Mouse (Mus musculus): ENCODE data around the gene 2700081O15Rik. TPM values are rescaled to one million over a fixed set of nuclear protein-coding genes. Genes with fewer than 3 reads are reported as not detected.

2700081O15Rik gene
- total and polyA plus RNA-seq, 3 experiments: 14.1 to 18.0 TPM; not detected in 1

DNA sequence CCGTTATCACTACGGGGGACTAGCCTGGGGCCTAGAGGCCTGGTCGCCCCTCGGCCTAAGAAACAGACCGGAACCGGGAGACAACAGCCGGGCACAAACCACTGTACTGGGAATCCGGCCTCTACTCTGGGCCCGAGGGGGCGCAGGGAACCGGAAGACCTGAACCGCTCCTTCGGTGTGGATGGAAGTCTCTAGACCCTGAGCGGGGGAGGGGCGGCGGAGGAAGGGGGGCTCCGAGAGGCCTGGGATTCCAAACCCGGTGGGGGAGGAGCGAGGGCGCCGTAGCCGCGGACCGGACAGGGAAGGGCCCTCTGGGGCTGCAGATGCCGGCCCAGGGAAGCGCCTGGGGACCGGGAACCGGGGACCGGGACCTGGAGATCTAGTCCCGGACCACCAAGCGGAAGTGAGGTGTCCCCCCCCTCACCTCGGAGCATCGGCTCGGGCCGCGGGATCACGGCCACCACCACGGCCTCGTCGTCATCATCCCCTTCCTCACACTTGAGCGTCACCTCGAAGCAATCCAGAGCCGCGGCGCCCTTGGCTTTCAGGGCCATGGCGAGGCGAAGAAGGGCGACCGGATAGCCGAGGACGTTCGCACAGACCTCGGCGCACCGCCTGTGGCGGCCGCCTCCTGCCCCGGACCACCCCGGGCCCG lies 35.0 kb upstream of the 2700081O15Rik start:
- H3K27me3 ChIP-seq (ENCODE audit: control insufficient read depth in 1 of 2, insufficient read depth in 2 of 2, low read length in 2 of 2): no peaks in the 10 kb centered on the region
- no peak for TF ChIP-seq NELFE (IDR thresholded peaks at IDR 0.05; ENCODE audit: low read depth, low read length)
- 0 out of 2 replicates have a peak, but pooled peaks have one; percentile 36 for TF ChIP-seq MXI1 (IDR thresholded peaks at IDR 0.05; ENCODE audit: low read depth, low read length)
- no peak for TF ChIP-seq RCOR1 (IDR thresholded peaks at IDR 0.05; ENCODE audit: low read depth, low read length)
- 0 out of 2 replicates have a peak, but pooled peaks have one; percentile 30 for TF ChIP-seq ELF1 (IDR thresholded peaks at IDR 0.05; ENCODE audit: low read depth, low read length)
- TF ChIP-seq HCFC1 (IDR thresholded peaks at IDR 0.05; ENCODE audit: low read depth, low read length): no peak; the same call in 1 of the 2 replicates
- no peak for TF ChIP-seq POLR2AphosphoS2 (IDR thresholded peaks at IDR 0.05; ENCODE audit: low read length)
- 0 out of 2 replicates have a peak, but pooled peaks have one; percentile 35 for TF ChIP-seq MAZ (IDR thresholded peaks at IDR 0.05; ENCODE audit: low read depth, low read length)
- H3K36me3 ChIP-seq (ENCODE audit: control insufficient read depth in 1 of 2, insufficient read depth in 2 of 2, low read length in 2 of 2): peaks cover 0 to 21% of the 10 kb centered on the region in 2 experiments; a peak in 2 of 4 replicates
- peak; percentile 63 for DNase-seq (ENCODE audit: low read depth, low spot score)
- no peaks in the 10 kb centered on the region for H3K9me3 ChIP-seq (replicated peaks; ENCODE audit: insufficient read depth, low read length)
- H3K9ac ChIP-seq (ENCODE audit: control insufficient read depth, low read depth, low read length, poor library complexity, severe bottlenecking): peak overlapping the region; percentile 87
- peak overlapping the region; percentile 34 for H3K27ac ChIP-seq (ENCODE audit: control insufficient read depth, low read depth, low read length)
- H3K4me3 ChIP-seq (ENCODE audit: control insufficient read depth in 1 of 2, insufficient read depth in 1 of 2, low read depth in 2 of 2, low read length in 2 of 2): peak overlapping the region; percentile 90 to 97
- peaks cover 10% of the 10 kb centered on the region in 2 experiments for H3K4me1 ChIP-seq (ENCODE audit: control insufficient read depth in 1 of 2, insufficient read depth in 2 of 2, low read length in 2 of 2)
- peaks cover 17% of the 10 kb centered on the region for H3K79me2 ChIP-seq (ENCODE audit: control insufficient read depth, insufficient read depth, low read length, poor library complexity)

DNA sequence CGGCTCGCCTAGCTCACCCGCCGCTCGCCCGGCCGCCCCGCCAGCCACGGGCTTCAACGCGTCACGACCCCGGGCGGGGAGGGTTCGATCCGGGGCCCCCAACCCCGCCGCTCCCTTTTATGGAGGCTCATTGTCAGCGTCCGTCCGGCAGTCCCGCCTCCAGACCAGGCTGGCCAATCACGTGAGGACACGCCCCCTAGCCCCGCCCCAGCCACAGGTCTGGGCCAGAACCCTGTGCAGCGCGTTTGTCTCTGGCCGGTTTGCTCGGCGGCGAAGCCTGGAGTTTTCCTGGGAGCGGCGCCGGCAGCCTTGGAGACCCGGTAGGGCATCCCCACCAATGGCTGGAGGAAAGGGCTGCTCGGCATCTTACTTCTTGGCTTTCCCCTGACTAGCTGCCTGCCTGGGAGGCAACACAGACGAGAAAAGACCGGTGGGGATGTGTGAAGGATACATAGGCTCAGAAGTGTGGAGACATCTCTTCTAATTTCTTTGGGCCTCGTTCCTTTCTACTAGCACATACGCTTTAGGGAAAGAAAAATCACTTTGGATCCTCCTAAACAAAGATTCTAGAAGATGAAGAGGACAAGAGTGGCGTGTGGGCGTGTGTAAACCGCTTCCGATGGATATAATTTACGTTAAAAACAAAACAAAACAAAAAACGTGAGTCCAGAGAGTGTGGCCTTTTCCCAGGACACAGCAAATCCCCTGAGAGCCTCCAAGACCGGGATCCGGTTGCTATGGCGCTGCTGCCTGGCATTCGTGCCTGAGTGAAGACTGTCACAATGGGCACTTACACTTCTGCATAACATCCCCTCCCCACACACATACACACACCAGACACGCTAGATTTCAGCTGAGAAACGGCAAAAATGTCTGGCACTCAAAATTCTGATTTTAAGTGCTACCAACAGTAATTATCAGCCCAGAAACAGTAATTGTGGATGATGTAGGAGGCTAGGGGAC lies 34.2 kb upstream of the 2700081O15Rik start, which contains the start of gene Spindoc:
TSS of gene Spindoc (minus strand) at position 92 of the 963 bp plus-strand sequence.
- peaks cover 17% of the 10 kb centered on the region for H3K79me2 ChIP-seq (ENCODE audit: control insufficient read depth, insufficient read depth, low read length, poor library complexity)
- peak; percentile 95 for DNase-seq (ENCODE audit: low read depth, low spot score)
- H3K36me3 ChIP-seq (ENCODE audit: control insufficient read depth in 1 of 2, insufficient read depth in 2 of 2, low read length in 2 of 2): peaks cover 0 to 18% of the 10 kb centered on the region in 2 experiments; a peak in 2 of 4 replicates
- H3K27me3 ChIP-seq (ENCODE audit: control insufficient read depth in 1 of 2, insufficient read depth in 2 of 2, low read length in 2 of 2): no peaks in the 10 kb centered on the region
- H3K4me3 ChIP-seq (ENCODE audit: control insufficient read depth in 1 of 2, insufficient read depth in 1 of 2, low read depth in 2 of 2, low read length in 2 of 2): peak within 1 kb of the TSS; percentile 90 to 97
- H3K4me1 ChIP-seq (ENCODE audit: control insufficient read depth in 1 of 2, insufficient read depth in 2 of 2, low read length in 2 of 2): peaks cover 4 to 6% of the 10 kb centered on the region in 2 experiments
- H3K9ac ChIP-seq (ENCODE audit: control insufficient read depth, low read depth, low read length, poor library complexity, severe bottlenecking): peak within 1 kb of the TSS; percentile 87
- no peaks in the 10 kb centered on the region for H3K9me3 ChIP-seq (replicated peaks; ENCODE audit: insufficient read depth, low read length)
- H3K27ac ChIP-seq (ENCODE audit: control insufficient read depth, low read depth, low read length): peak within 1 kb of the TSS; percentile 34
- TF ChIP-seq ZNF384 (IDR thresholded peaks at IDR 0.05; ENCODE audit: low read depth, low read length): no peak
- 0 out of 2 replicates have a peak, but pooled peaks have one; percentile 28 for TF ChIP-seq HCFC1 (IDR thresholded peaks at IDR 0.05; ENCODE audit: low read depth, low read length)
- no peak for TF ChIP-seq POLR2AphosphoS5 (IDR thresholded peaks at IDR 0.05; ENCODE audit: borderline replicate concordance, low read depth, low read length)
- TF ChIP-seq E2F4 (IDR thresholded peaks at IDR 0.05; ENCODE audit: borderline replicate concordance, low read depth, low read length): no peak
- TF ChIP-seq POLR2A (IDR thresholded peaks at IDR 0.05; ENCODE audit: control insufficient read depth in 1 of 2, insufficient read depth in 1 of 2, low read depth in 1 of 2, low read length in 2 of 2, poor library complexity in 1 of 2): peak; percentile 74 to 87
- TF ChIP-seq MYB (IDR thresholded peaks at IDR 0.05; ENCODE audit: low read depth, low read length): no peak
- no peak for TF ChIP-seq GATA1 (IDR thresholded peaks at IDR 0.05; ENCODE audit: low read depth, low read length)
- peak; percentile 62; the same call in 1 of the 2 replicates for TF ChIP-seq POLR2AphosphoS2 (IDR thresholded peaks at IDR 0.05; ENCODE audit: low read length)
- no peak for TF ChIP-seq UBTF (IDR thresholded peaks at IDR 0.05; ENCODE audit: borderline replicate concordance, insufficient read depth, low read depth, low read length)
- peak; percentile 19; the same call in 1 of the 2 replicates for TF ChIP-seq MAZ (IDR thresholded peaks at IDR 0.05; ENCODE audit: low read depth, low read length)
- peak; percentile 32; the same call in 1 of the 2 replicates for TF ChIP-seq BHLHE40 (IDR thresholded peaks at IDR 0.05; ENCODE audit: borderline replicate concordance, low read depth, low read length)
- peak; percentile 49; the same call in 1 of the 2 replicates for TF ChIP-seq MXI1 (IDR thresholded peaks at IDR 0.05; ENCODE audit: low read depth, low read length)
- TF ChIP-seq RAD21 (IDR thresholded peaks at IDR 0.05; ENCODE audit: low read depth, low read length): no peak
- TF ChIP-seq TBP (IDR thresholded peaks at IDR 0.05; ENCODE audit: low read depth, low read length): peak; percentile 91
- no peak for TF ChIP-seq CHD1 (IDR thresholded peaks at IDR 0.05; ENCODE audit: low read depth, low read length)
- no peak for TF ChIP-seq RCOR1 (IDR thresholded peaks at IDR 0.05; ENCODE audit: low read depth, low read length)
- TF ChIP-seq ZC3H11A (IDR thresholded peaks at IDR 0.05; ENCODE audit: low read depth, low read length): no peak
- TF ChIP-seq MAX (IDR thresholded peaks at IDR 0.05; ENCODE audit: low read length): no peak
- TF ChIP-seq MYC (IDR thresholded peaks at IDR 0.05; ENCODE audit: low read depth, low read length): no peak
- no peak for TF ChIP-seq ELF1 (IDR thresholded peaks at IDR 0.05; ENCODE audit: low read depth, low read length)
- no peak for TF ChIP-seq CTCF (IDR thresholded peaks at IDR 0.05 in 2 of 3, conservative IDR thresholded peaks at IDR 0.05 in 1 of 3; ENCODE audit: control insufficient read depth in 1 of 3, insufficient read depth in 1 of 3, low read depth in 2 of 3, low read length in 3 of 3, poor library complexity in 1 of 3, severe bottlenecking in 1 of 3)
- peak; percentile 82 for TF ChIP-seq NELFE (IDR thresholded peaks at IDR 0.05; ENCODE audit: low read depth, low read length)
- TF ChIP-seq NRF1 (IDR thresholded peaks at IDR 0.05; ENCODE audit: insufficient read depth, low read depth, low read length, poor library complexity, severe bottlenecking): no peak
- TF ChIP-seq TCF12 (IDR thresholded peaks at IDR 0.05; ENCODE audit: low read depth, low read length): 0 out of 2 replicates have a peak, but pooled peaks have one; percentile 37
- TF ChIP-seq JUND (IDR thresholded peaks at IDR 0.05; ENCODE audit: low read depth, low read length): no peak
- TF ChIP-seq GABPA (IDR thresholded peaks at IDR 0.05; ENCODE audit: low read depth, low read length): no peak
